Mouse (Mus musculus) heart, postnatal 0 days (tissue): ENCODE results near the gene Tmem132c. TPM values are rescaled to one million over a fixed set of nuclear protein-coding genes. Genes with fewer than 3 reads are reported as not detected.

Source experiments
- ATAC-seq: fragments of 200-750 bp; cut with Nextera tagmentation; 2 replicates; pipeline ENCODE4 v1.8.0; 2017; ENCODE audit warnings: low read depth, moderate number of reproducible peaks, moderate library complexity; ENCODE audit not compliant: insufficient read depth
- DNase-seq: peaks from one replicate; pipeline ENCODE4 v3.0.0-alpha.2; 2016; ENCODE audit warnings: low spot score
- H3K27ac ChIP-seq: fragments of 300-500 bp; sonication (generic); 2 replicates; pipeline ENCODE4 v1.5.1; 2014; ENCODE audit warnings: low read depth, mild to moderate bottlenecking
- H3K27me3 ChIP-seq: fragments of 300-500 bp; sonication (generic); 2 replicates; pipeline ENCODE4 v1.6.1; 2014; ENCODE audit warnings: low read length, mixed read lengths; ENCODE audit not compliant: control insufficient read depth, insufficient read depth
- H3K36me3 ChIP-seq: fragments of 300-500 bp; sonication (generic); replicated peaks from 2 replicates; pipeline ENCODE4 v1.6.1; 2014; ENCODE audit warnings: low read length, mixed read lengths; ENCODE audit not compliant: control insufficient read depth, insufficient read depth
- H3K4me1 ChIP-seq: fragments of 300-500 bp; sonication (generic); 2 replicates; pipeline ENCODE4 v1.6.1; 2014; ENCODE audit warnings: antibody characterized with exemption; ENCODE audit not compliant: control insufficient read depth, insufficient read depth
- H3K4me2 ChIP-seq: fragments of 300-500 bp; sonication (generic); 2 replicates; pipeline ENCODE4 v1.6.1; 2014; ENCODE audit warnings: low read depth, mild to moderate bottlenecking, low read length, moderate library complexity
- H3K4me3 ChIP-seq: fragments of 300-500 bp; sonication (generic); 2 replicates; pipeline ENCODE4 v1.5.1; 2014; ENCODE audit warnings: low read depth, low read length
- H3K9ac ChIP-seq: fragments of 300-500 bp; sonication (generic); replicated peaks from 2 replicates; pipeline ENCODE4 v1.6.1; 2014; ENCODE audit warnings: low read depth, low read length, mixed read lengths
- H3K9me3 ChIP-seq: fragments of 300-500 bp; sonication (generic); replicated peaks from 2 replicates; pipeline ENCODE4 v1.6.1; 2016; ENCODE audit warnings: low read length; ENCODE audit not compliant: control insufficient read depth
- CTCF ChIP-seq: IDR thresholded peaks from 2 replicates; pipeline ENCODE4 v1.5.1; 2016; ENCODE audit warnings: antibody characterized with exemption, control low read depth, low read depth
- EP300 ChIP-seq: IDR thresholded peaks from 2 replicates; pipeline ENCODE4 v1.6.1; 2016; ENCODE audit warnings: antibody characterized with exemption, low read depth
- whole genome bisulfite sequencing: fragments of 180-500 bp; shearing (Covaris S2); extraction: QIAGEN DNeasy Blood & Tissue Kit; methylation state at CpG from one replicate; pipeline ENCODE4 v1.1.7; 2014; 5-methylcytosine and 5-hydroxymethylcytosine counted together
- polyA plus RNA-seq: library from polyadenylated mRNA; unstranded; fragments of >200 nt; fragmentation: Nextera tagmentation; extraction: Ambion mirVana; gene quantifications from 2 replicates; pipeline ENCODE4 v1.2.1, GENCODE M21; 2015
- total RNA-seq: library from RNA; depleted of rRNA; stranded (reverse); fragments of >200 nt; gene quantifications from 2 replicates; pipeline ENCODE4 v1.2.3, GENCODE M21; 2014; ENCODE audit warnings: low replicate concordance

Gene Tmem132c
- total and polyA plus RNA-seq, 2 experiments from 2014 or later: 0.16 to 1.0 TPM

DNA sequence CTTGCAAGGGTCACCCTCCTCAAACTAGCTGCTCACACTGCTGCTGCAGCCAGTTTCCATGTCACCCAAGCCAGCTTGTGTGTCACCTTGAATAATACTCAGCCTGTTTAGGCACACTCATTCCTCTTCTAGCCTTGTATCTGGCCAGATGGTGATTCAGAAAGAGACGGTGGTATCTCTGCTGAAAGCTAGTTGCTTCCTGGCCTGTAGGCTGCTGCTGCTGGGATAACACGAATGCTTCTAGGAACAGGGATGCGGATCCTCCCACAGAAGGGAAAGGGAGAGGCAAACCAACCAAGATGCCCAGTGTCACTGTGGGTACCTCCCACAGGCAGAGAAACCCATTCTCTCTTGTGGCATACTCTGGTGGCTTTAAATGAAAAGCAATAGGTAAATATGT is 134.0 kb downstream of the Tmem132c start:
- Histone ChIP-seq H3K36me3 (no peaks in the 10 kb centered on the region), H3K4me3 (no peak overlapping the region), H3K9me3 (no peaks in the 10 kb centered on the region; the same call in 1 of the 2 replicates), H3K27me3 (no peaks in the 10 kb centered on the region), H3K27ac (no peak overlapping the region), H3K9ac (no peak overlapping the region), H3K4me2 (no peak overlapping the region), H3K4me1 (no peaks in the 10 kb centered on the region)
- WGBS: 70% methylated on average over 3 of the region's 3 CpGs
- TF ChIP-seq CTCF (no peak), EP300 (no peak)
- ATAC-seq: no peak
- no peak for DNase-seq

DNA sequence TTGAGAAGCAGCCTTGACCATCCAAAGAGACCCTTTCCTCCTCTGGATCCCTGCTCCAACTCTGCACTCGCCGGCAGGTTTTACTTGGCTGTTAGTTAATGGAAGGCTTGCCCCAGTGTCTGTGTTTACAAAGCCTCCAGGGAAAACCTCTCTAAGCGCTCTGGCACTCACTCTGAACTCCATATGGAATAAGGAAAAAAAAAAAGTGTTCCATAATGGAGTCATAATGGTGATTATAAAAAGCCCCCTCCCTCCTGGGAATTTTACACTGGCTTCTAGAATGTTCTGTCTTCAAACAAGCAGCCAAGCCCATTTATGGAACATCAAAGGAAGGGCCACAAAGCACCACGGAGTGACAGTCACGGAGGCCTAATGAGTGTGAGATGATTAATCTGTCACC is 136.9 kb downstream of the Tmem132c start:
- WGBS: 47% methylated on average over 5 of the region's 5 CpGs

DNA sequence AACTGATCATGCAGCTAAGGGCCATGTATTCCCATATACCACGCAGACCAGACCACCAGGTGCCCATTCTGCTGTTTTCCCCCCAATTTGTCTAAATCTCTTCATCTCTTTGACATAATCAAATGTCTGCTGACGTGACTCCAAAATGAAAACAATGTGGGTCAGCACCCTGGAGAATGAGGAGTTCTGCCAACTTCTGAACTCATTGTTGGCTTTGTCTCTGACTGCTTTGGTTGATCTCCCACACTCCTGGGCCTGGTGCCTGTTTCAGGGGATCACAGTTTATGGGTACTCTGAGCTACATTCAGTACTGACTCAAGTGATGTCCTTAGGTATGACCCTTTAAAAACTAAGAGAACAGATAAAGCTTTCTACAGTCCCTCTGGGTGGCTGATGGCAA is 137.7 kb downstream of the Tmem132c start:
- Histone ChIP-seq H3K9me3 (no peaks in the 10 kb centered on the region; the same call in 1 of the 2 replicates), H3K4me3 (no peak overlapping the region), H3K27me3 (no peaks in the 10 kb centered on the region), H3K9ac (no peak overlapping the region), H3K27ac (no peak overlapping the region), H3K36me3 (no peaks in the 10 kb centered on the region), H3K4me2 (no peak overlapping the region), H3K4me1 (no peaks in the 10 kb centered on the region)
- no peak for DNase-seq
- 57% methylated on average over 2 of the region's 2 CpGs for WGBS
- no peak for ATAC-seq
- TF ChIP-seq CTCF: no peak
- no peak for TF ChIP-seq EP300

More for the DNA sequence above, 136.9 kb downstream of the Tmem132c start:
- no peaks in the 10 kb centered on the region for H3K27me3 ChIP-seq
- H3K27ac ChIP-seq: no peak overlapping the region
- H3K9me3 ChIP-seq: no peaks in the 10 kb centered on the region; the same call in 1 of the 2 replicates
- ATAC-seq (no peak), DNase-seq (no peak)
- no peak overlapping the region for H3K4me2 ChIP-seq
- no peaks in the 10 kb centered on the region for H3K36me3 ChIP-seq
- no peak overlapping the region for H3K9ac ChIP-seq
- TF ChIP-seq CTCF (no peak), EP300 (no peak)
- H3K4me1 ChIP-seq: no peaks in the 10 kb centered on the region
- H3K4me3 ChIP-seq: no peak overlapping the region

GRCm38 (mm10) chr5:127381216-127381615 is 139.6 kb downstream of the Tmem132c start:
- Histone ChIP-seq H3K9me3 (no peaks in the 10 kb centered on the region), H3K4me1 (no peaks in the 10 kb centered on the region), H3K27ac (no peak overlapping the region), H3K9ac (no peak overlapping the region), H3K36me3 (no peaks in the 10 kb centered on the region), H3K4me3 (no peak overlapping the region), H3K27me3 (no peaks in the 10 kb centered on the region), H3K4me2 (no peak overlapping the region)
- DNase-seq: no peak
- no peak for TF ChIP-seq EP300
- no peak for TF ChIP-seq CTCF
- 65% methylated on average over 4 of the region's 4 CpGs for WGBS
- ATAC-seq: no peak

DNA sequence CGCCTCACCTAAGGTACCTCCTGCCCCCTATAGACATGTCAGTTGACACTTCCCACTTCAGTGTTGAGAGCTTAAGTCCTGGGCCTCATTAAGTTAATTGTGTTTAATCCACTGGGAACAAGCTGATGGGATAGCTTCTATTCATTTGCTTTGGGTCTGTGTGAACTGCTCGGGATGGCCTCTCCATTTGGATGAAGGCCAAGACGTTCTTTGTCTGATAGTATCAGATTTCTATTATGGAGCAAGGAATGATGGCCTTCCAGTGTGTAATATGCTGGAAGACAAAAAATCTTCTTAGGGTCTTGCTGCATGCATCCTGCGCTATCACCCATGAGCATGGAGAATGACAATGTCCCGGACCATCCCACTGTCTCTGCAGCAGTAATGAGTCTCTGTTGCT is 141.0 kb downstream of the Tmem132c start:
- no peaks in the 10 kb centered on the region for H3K27me3 ChIP-seq
- 71% methylated on average over 5 of the region's 5 CpGs for WGBS
- DNase-seq (no peak), ATAC-seq (no peak)
- no peak overlapping the region for H3K4me3 ChIP-seq
- H3K36me3 ChIP-seq: no peaks in the 10 kb centered on the region
- H3K4me1 ChIP-seq: no peaks in the 10 kb centered on the region
- no peak overlapping the region for H3K27ac ChIP-seq
- H3K4me2 ChIP-seq: no peak overlapping the region
- no peak for TF ChIP-seq CTCF
- H3K9me3 ChIP-seq: no peaks in the 10 kb centered on the region
- H3K9ac ChIP-seq: no peak overlapping the region

- H3K36me3 ChIP-seq: no peaks in the 10 kb centered on the region
- no peak for DNase-seq
- no peak overlapping the region for H3K4me2 ChIP-seq
- ATAC-seq: no peak
- WGBS: 89% methylated on average over 5 of the region's 5 CpGs
- H3K27ac ChIP-seq: no peak overlapping the region
- TF ChIP-seq EP300: no peak
- no peak for TF ChIP-seq CTCF
- no peak overlapping the region for H3K9ac ChIP-seq
- H3K9me3 ChIP-seq: peaks cover 8% of the 10 kb centered on the region
- no peaks in the 10 kb centered on the region for H3K4me1 ChIP-seq
- H3K4me3 ChIP-seq: no peak overlapping the region
- no peaks in the 10 kb centered on the region for H3K27me3 ChIP-seq
These were observed 149.6 kb downstream of the Tmem132c start for GRCm38 (mm10) chr5:127391187-127391586.
